Mouse (Mus musculus) embryonic facial prominence, embryonic 14.5 days (tissue): Measurements from ENCODE around the gene Mt1. TPM values are rescaled to one million over a fixed set of nuclear protein-coding genes. Genes with fewer than 3 reads are reported as not detected.
A peak's percentile ranks its signal among the peaks of the same experiment; 100 is the strongest.
"Not testable (repeated sequence)": the region's sequence is repeated elsewhere in the genome, so short reads cannot be mapped to it uniquely, and the experiment has no call there.

Experiments used
- ATAC-seq: fragments of 200-750 bp; cut with Nextera tagmentation; 2 replicates; pipeline ENCODE4 v1.8.0; 2017; ENCODE audit warnings: low read depth, moderate number of reproducible peaks, moderate TSS enrichment
- DNase-seq: peaks from one replicate; pipeline ENCODE4 v3.0.0-alpha.2; 2015; ENCODE audit warnings: low spot score
- H3K27ac ChIP-seq: fragments of 300-500 bp; sonication (generic); replicated peaks from 2 replicates; pipeline ENCODE4 v1.5.1; 2014; ENCODE audit warnings: low read depth, mild to moderate bottlenecking, low read length, moderate library complexity
- H3K27me3 ChIP-seq: fragments of 300-500 bp; sonication (generic); replicated peaks from 2 replicates; pipeline ENCODE4 v1.6.1; 2014; ENCODE audit warnings: low read length; ENCODE audit not compliant: control insufficient read depth, insufficient read depth
- H3K36me3 ChIP-seq: fragments of 300-500 bp; sonication (generic); 2 replicates; pipeline ENCODE4 v1.6.1; 2014; ENCODE audit warnings: low read length, mixed read lengths; ENCODE audit not compliant: control insufficient read depth, insufficient read depth
- H3K4me1 ChIP-seq: fragments of 300-500 bp; sonication (generic); 2 replicates; pipeline ENCODE4 v1.6.1; 2014; ENCODE audit warnings: antibody characterized with exemption, low read length; ENCODE audit not compliant: control insufficient read depth, insufficient read depth
- H3K4me2 ChIP-seq: fragments of 300-500 bp; sonication (generic); 2 replicates; pipeline ENCODE4 v1.6.1; 2014; ENCODE audit warnings: low read depth, mild to moderate bottlenecking, low read length, moderate library complexity, mixed read lengths
- H3K4me3 ChIP-seq: fragments of 300-500 bp; sonication (generic); 2 replicates; pipeline ENCODE4 v1.5.1; 2014; ENCODE audit warnings: low read depth, mild to moderate bottlenecking, low read length
- H3K9ac ChIP-seq: fragments of 300-500 bp; sonication (generic); 2 replicates; pipeline ENCODE4 v1.6.1; 2014; ENCODE audit warnings: low read depth, mild to moderate bottlenecking, low read length, moderate library complexity, mixed read lengths
- H3K9me3 ChIP-seq: fragments of 300-500 bp; sonication (generic); 2 replicates; pipeline ENCODE4 v1.6.1; 2016; ENCODE audit warnings: low read length; ENCODE audit not compliant: control insufficient read depth
- WGBS: fragments of 180-500 bp; shearing (Covaris S2); extraction: QIAGEN DNeasy Blood & Tissue Kit; methylation state at CpG from one replicate; pipeline ENCODE4 v1.1.7; 2014; 5-methylcytosine and 5-hydroxymethylcytosine counted together
- polyA plus RNA-seq: library from polyadenylated mRNA; unstranded; fragments of >200 nt; fragmentation: Nextera tagmentation; extraction: Ambion mirVana; gene quantifications from 2 replicates; pipeline ENCODE4 v1.2.1, GENCODE M21; 2014

The Mt1 gene
- polyA plus RNA-seq, 1 experiment from 2014 or later: 193 TPM

DNA sequence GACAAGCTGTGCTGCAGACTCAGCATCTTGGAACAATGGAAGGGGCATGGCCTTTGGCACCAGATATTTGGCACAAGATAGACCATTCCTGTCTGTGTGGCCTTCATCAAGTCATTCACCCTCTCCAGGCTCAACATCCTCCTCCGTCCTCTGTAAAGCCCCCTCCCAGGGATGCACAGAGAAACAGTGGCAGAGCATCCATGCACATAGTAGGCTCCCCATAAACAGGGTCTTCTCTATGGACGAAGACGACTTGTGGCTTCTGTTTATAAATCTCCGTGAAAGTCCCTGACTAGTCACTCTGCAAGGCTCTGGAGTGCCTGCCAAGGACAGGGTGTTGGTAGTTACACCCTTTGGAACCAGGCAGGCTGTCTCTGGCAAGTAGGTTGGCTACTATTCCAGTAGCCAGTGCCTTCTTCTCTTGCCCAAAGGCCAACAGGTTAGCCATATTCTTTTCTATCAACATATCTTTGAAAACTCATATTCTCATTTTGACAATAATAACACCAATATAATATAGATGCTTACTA lies 38.6 kb upstream of the Mt1 start:
- ATAC-seq (no peak), DNase-seq (no peak)
- Histone ChIP-seq H3K27me3 (no peaks in the 10 kb centered on the region), H3K9ac (no peak overlapping the region), H3K27ac (no peak overlapping the region), H3K9me3 (no peaks in the 10 kb centered on the region), H3K36me3 (no peaks in the 10 kb centered on the region), H3K4me2 (no peak overlapping the region), H3K4me1 (no peaks in the 10 kb centered on the region), H3K4me3 (no peak overlapping the region)
- 83% methylated on average over 4 of the region's 4 CpGs for WGBS

DNA sequence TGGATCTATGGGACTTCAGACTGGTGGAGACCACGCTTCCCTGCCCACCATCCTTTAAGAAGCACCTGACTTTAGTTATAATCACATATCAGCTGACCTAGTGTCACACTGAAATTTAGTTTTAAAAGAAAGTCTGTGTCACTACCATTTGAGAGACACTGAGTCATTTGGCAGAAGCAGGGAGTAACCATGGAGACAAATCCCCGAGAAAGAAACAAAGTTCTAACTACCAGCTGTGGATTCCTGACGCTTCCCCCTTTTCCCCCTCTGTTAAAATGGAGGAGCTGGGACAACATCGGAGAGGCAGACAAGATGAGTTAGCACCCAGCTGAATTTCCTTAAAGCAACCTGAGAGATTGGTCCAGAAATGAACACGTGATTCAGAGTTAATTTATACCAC lies 30.6 kb upstream of the Mt1 start:
- Histone ChIP-seq H3K27ac (no peak overlapping the region), H3K4me1 (peaks cover 3% of the 10 kb centered on the region; the same call in 1 of the 2 replicates), H3K27me3 (peaks cover 17% of the 10 kb centered on the region), H3K9ac (no peak overlapping the region), H3K36me3 (no peaks in the 10 kb centered on the region), H3K9me3 (no peaks in the 10 kb centered on the region), H3K4me3 (no peak overlapping the region), H3K4me2 (no peak overlapping the region)
- 37% methylated on average over 5 of the region's 5 CpGs for WGBS
- DNase-seq (peak; percentile 45), ATAC-seq (no peak)

DNA sequence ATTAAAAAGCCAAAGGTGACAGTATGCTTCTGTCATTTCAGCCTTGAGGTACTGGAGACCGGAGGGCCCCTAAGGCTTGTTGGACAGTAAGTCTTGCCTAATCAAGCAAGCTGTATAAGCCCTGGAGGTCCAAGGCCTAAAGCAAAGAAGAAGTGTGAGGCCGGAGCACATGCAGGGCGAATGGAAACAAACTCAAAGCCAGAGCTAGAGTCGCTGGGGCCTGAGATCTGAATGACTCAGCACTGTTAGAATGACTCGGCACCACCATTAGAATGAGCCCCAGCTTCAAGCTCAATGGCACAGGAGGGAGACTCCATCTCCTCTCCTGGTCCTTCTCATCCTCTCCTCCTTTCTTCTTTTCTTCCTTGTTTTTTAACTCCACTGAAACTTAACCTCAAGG lies 28.0 kb upstream of the Mt1 start:
- no peak for ATAC-seq
- Histone ChIP-seq H3K36me3 (no peaks in the 10 kb centered on the region), H3K9me3 (no peaks in the 10 kb centered on the region), H3K27me3 (peaks cover 23% of the 10 kb centered on the region), H3K27ac (no peak overlapping the region), H3K4me2 (no peak overlapping the region), H3K4me3 (no peak overlapping the region), H3K4me1 (peaks cover 12% of the 10 kb centered on the region; the same call in 1 of the 2 replicates), H3K9ac (no peak overlapping the region)
- WGBS: 73% methylated on average over 5 of the region's 5 CpGs
- DNase-seq: no peak

DNA sequence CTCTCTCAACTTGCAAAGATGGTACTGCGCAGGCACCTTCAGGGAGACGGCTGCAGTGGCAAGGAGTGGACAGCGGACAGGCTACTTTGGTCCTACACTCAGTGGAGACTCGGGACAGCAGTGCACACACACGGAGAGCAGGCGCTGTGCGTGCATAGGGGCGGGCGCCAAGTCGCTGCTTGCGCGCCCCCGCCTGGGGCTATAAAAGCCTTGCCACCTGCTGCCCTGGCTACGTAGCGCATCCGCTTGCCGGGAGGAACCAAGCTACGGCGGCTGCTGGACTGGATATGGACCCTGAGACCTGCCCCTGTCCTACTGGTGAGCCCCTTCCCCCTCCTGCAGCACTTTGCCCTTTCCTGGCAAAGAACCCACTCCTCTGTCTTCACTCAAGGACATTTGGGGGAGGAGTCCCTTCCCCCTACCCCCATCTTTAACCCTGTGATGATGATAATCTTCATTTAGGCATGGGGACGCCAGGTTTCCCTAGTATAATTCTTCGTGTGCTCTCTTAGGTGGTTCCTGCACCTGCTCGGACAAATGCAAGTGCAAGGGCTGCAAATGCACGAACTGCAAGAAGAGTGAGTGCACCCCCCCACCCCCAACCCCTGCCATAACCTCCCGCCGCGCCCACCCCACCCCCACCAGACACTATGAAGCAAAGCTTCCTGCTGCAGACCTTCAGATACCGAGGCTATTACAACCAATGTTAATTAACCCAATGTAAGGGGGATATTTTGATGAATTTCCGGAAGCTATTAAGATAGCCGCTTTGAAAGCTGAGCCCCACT lies 26.2 kb upstream of the Mt1 start, which contains the start of gene Mt3:
Mt3 (plus strand) TSS at position 95 of the 788 bp plus-strand sequence.
- Histone ChIP-seq H3K9me3 (no peaks in the 10 kb centered on the region), H3K27ac (no peak within 1 kb of the TSS), H3K9ac (no peak within 1 kb of the TSS; the same call in 1 of the 2 replicates), H3K4me3 (peak within 1 kb of the TSS; percentile 24), H3K4me1 (peaks cover 12% of the 10 kb centered on the region; the same call in 1 of the 2 replicates), H3K4me2 (peak within 1 kb of the TSS; percentile 46), H3K36me3 (no peaks in the 10 kb centered on the region), H3K27me3 (peaks cover 23% of the 10 kb centered on the region)
- peak; percentile 79 for DNase-seq
- ATAC-seq: peak; percentile 76
- WGBS: 2% methylated on average over 21 of the region's 29 CpGs

DNA sequence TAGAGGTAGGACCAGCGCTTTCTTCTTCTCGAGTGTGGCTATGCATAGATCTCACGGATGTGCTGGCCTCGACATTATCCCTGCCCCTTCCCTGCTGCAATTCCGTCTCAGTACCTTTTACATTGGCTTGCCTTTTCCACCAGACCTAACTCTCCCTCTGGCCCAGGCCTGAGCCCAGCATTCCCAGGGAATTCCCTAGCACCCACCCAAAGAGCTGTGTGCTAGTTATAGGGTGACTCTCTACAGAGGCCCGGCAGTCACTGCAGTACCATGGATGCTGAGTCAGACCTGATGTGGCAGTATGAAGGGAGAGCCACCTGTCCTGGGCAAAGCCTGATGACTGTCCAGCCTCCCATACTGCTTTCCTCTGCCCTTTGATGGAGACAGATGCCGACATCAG lies 25.4 kb upstream of the Mt1 start:
- ATAC-seq: no peak
- WGBS: 24% methylated on average over 7 of the region's 7 CpGs
- H3K4me3 ChIP-seq: no peak overlapping the region

DNA sequence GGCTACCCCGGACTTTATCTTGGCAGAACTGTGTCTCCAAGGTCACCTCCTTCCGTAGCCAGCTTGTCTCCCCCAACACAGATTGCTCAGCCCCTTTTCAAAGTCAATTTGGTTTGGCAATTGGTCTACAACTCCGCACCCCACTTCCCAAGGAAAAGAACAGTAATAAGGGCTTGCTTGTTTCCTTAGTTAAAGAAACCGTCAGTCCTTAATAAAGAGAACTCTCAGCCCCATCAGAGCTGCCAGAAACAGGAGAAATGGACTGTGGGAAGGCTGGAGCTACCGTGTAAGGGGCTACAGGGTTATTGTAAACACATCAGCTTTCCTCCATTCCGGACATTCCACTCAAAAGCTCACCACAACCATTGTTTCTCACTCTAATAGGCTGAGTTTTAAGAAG lies 24.3 kb upstream of the Mt1 start:
- Histone ChIP-seq H3K4me2 (no peak overlapping the region), H3K27me3 (peaks cover 23% of the 10 kb centered on the region), H3K4me1 (peaks cover 12% of the 10 kb centered on the region; the same call in 1 of the 2 replicates), H3K4me3 (no peak overlapping the region), H3K9me3 (no peaks in the 10 kb centered on the region), H3K27ac (no peak overlapping the region), H3K9ac (no peak overlapping the region), H3K36me3 (no peaks in the 10 kb centered on the region)
- 43% methylated on average over 6 of the region's 6 CpGs for WGBS
- DNase-seq: no peak
- no peak for ATAC-seq

More for the DNA sequence above, 25.4 kb upstream of the Mt1 start:
- Histone ChIP-seq H3K4me1 (peaks cover 12% of the 10 kb centered on the region; the same call in 1 of the 2 replicates), H3K4me2 (no peak overlapping the region), H3K9ac (no peak overlapping the region), H3K9me3 (no peaks in the 10 kb centered on the region), H3K36me3 (no peaks in the 10 kb centered on the region), H3K27ac (no peak overlapping the region), H3K27me3 (peaks cover 23% of the 10 kb centered on the region)
- DNase-seq: no peak

DNA sequence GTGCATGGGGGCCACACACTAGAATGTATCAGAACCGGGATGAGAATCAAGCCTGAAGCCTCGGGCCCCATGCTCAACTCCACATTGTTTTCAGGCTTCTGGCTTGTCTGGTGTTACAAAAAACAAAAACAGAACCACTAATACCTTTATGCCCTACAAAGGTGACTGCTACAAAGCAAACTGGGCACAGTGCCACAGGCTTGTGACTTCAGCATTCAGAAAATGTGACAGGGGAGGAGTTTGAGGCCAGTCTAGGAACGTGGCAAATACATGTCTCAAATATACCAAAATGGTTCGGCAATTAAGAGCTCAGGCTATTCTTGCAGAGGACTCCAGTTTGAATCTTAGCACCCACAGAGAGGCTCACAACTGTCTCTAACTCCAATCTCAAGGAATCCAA lies 22.8 kb upstream of the Mt1 start:
- Histone ChIP-seq H3K27ac (no peak overlapping the region), H3K9me3 (no peaks in the 10 kb centered on the region), H3K27me3 (peaks cover 23% of the 10 kb centered on the region), H3K4me2 (no peak overlapping the region), H3K4me3 (no peak overlapping the region), H3K36me3 (no peaks in the 10 kb centered on the region), H3K9ac (no peak overlapping the region), H3K4me1 (peaks cover 12% of the 10 kb centered on the region; the same call in 1 of the 2 replicates)
- DNase-seq: no peak
- WGBS: 63% methylated on average over 4 of the region's 4 CpGs
- no peak for ATAC-seq

DNA sequence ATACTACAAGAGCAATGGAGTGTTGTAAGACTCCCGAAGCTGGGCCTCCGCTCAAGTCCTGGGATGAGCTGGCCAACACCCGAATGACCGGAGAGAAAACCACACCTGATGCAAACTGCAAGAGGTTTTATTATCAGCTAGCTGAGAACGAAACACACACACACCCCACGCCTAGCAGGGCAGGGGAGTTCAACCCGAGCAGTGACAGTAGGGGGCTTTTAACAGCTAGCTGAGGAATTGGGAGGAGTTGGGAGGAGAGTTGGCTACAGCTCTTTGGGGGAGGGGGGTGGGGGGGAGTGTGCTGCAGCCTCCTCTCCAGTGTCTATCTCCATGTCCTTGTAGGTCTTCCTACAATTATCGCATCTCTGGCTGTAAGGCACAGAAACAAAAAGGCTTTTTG lies 13.1 kb upstream of the Mt1 start:
- H3K36me3 ChIP-seq, H3K27ac ChIP-seq, H3K9ac ChIP-seq, DNase-seq, H3K27me3 ChIP-seq, ATAC-seq, H3K4me2 ChIP-seq, H3K4me3 ChIP-seq, H3K4me1 ChIP-seq, H3K9me3 ChIP-seq: not testable (repeated sequence)
- WGBS: 75% methylated on average over 8 of the region's 8 CpGs
